Mouse (Mus musculus) macrophage (primary cell): Measurements from ENCODE around the gene Adgrl2. TPM values are rescaled to one million over a fixed set of nuclear protein-coding genes. Genes with fewer than 3 reads are reported as not detected.

Experiments used
- H3K27ac ChIP-seq: fragments of 350-480 bp; formaldehyde crosslinking; 2 replicates; pipeline ENCODE4 v1.9.0; 2021
- H3K36me3 ChIP-seq: fragments of 350-480 bp; formaldehyde crosslinking; 2 replicates; pipeline ENCODE4 v1.9.0; 2021; ENCODE audit errors: inconsistent target
- H3K4me3 ChIP-seq: fragments of 350-480 bp; formaldehyde crosslinking; 2 replicates; pipeline ENCODE4 v1.9.0; 2021; ENCODE audit errors: inconsistent target
- H3K79me2 ChIP-seq: fragments of 350-480 bp; formaldehyde crosslinking; 2 replicates; pipeline ENCODE4 v1.9.0; 2021; ENCODE audit errors: inconsistent target
- WGBS: methylation state at CpG from one replicate; pipeline ENCODE4 v1.1.7; 2026; ENCODE audit warnings: inconsistent platforms; ENCODE audit not compliant: missing documents; 5-methylcytosine and 5-hydroxymethylcytosine counted together
- polyA plus RNA-seq: library from polyadenylated mRNA; stranded (reverse); fragments of 250-400 nt; gene quantifications from 3 replicates; pipeline ENCODE4 v1.2.4, GENCODE M21; 2018; ENCODE audit warnings: inconsistent platforms

Gene Adgrl2
- polyA plus RNA-seq, 1 experiment from 2014 or later, result 26.0 TPM

DNA sequence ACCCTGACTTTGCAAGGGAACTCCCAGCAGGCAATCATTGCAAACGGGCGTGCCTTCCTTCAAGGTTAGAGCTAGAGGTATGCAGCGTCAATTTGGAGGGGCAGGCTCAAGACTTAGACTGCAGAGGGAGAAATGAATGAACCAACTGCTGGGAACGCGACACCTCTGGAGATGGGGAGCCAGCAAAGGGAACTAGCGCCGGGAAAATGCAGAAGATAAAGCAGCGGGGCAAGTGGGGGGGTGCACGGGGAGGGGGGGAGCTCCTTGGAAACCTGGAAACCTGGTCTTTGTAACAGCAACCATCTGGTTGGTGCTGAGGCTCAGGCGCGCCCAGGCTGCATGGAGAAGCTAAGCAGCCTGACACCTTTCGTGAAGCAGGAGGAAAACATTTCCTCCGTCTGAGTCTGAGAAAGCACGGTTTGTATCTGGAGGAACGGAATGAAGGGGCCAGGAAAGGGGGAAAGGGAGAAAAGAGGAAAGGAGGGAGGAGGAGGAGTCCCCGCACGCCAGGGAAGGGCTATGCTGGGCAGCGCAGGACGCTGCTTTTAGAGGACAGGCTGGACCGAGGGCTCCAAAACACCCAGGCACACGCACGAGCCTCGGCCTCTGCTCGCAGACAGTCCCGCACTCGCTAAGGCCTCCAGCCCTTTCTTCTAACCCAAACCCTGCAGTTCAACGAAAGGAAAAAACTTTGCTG lies 3.3 kb downstream of the Adgrl2 start:
- Histone ChIP-seq H3K27ac (peak overlapping the region; percentile 40), H3K79me2 (peaks cover 35% of the 10 kb centered on the region; the same call in 1 of the 2 replicates), H3K4me3 (peak overlapping the region; percentile 65), H3K36me3 (no peaks in the 10 kb centered on the region)
- 2% methylated on average over 25 of the region's 27 CpGs for WGBS

DNA sequence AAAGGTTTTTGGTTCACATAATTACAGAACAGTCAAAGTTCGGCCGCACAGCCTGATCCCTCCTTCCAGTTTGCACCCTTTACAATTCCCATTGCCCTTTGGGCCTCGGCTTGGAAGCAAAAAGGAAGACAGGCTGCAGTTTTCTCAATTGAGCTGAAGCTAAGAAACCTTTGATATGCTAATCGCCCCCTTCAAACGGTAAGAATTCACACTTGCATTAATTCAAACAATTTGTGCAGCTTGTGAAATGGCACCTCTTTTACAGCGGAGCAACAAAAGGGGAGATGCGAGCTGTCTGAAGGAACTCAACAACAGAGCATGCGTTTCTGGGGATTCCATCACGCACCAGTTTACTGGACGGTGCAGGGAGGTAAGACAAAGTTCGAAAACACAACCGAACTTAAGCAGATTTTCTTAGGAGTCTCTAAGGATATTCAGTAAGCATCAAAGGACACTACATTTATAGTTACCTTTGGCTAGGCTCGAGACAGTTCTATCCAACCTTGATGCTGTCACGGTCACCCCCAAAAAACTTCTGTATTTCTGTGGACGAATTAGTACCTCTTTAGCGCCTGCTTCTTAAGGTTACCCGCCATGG lies 4.0 kb downstream of the Adgrl2 start:
- WGBS, result 63% methylated on average over 17 of the region's 17 CpGs
- Histone ChIP-seq H3K79me2 (peaks cover 39% of the 10 kb centered on the region; the same call in 1 of the 2 replicates), H3K4me3 (peak overlapping the region; percentile 65; the same call in 1 of the 2 replicates), H3K27ac (no peak overlapping the region), H3K36me3 (no peaks in the 10 kb centered on the region)

DNA sequence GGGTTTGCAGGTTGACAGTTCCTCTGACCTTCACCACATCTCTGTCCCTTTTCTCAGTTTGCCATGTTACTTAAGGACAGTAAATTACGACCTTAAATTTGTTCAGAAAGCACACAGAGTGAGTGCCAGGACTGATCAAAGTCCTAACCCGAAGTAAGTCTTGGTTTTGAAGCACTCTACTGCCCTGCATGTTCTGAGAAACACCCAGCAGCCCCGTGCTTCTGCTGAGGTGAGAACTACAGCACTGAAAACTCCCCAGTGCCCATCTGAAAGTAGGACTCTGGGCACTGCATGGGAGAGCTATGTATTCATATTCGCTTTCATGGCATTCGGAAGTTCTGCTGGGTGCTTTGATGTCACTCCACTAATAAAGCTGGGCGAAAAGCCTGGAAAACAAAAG lies 6.0 kb downstream of the Adgrl2 start:
- H3K36me3 ChIP-seq, result no peaks in the 10 kb centered on the region
- H3K4me3 ChIP-seq, result no peak overlapping the region
- no peak overlapping the region for H3K27ac ChIP-seq
- H3K79me2 ChIP-seq, result peaks cover 59% of the 10 kb centered on the region; the same call in 1 of the 2 replicates
- 88% methylated on average over 6 of the region's 6 CpGs for WGBS

DNA sequence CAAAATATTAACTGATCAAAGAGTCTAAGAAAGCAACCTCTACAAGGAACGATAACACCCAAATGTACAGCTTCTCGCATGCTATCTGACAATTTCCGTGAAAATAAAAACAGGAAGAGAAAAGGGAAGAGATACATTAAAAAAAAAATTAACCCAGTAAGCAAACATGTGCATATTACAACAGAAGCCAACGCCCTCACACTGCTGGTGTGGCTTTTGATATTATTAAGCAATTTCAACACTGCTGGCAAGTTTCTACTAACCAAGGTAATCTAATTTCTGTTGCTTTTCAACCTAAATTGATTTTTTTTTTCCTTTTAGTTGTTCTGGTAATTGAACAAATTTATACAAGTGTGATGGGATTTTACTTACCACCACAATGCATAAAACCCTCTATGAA lies 8.0 kb downstream of the Adgrl2 start:
- Histone ChIP-seq H3K79me2 (peaks cover 71% of the 10 kb centered on the region; the same call in 1 of the 2 replicates), H3K4me3 (no peak overlapping the region; the same call in 1 of the 2 replicates), H3K36me3 (no peaks in the 10 kb centered on the region), H3K27ac (peak overlapping the region; percentile 37)
- 14% methylated on average over 4 of the region's 4 CpGs for WGBS

DNA sequence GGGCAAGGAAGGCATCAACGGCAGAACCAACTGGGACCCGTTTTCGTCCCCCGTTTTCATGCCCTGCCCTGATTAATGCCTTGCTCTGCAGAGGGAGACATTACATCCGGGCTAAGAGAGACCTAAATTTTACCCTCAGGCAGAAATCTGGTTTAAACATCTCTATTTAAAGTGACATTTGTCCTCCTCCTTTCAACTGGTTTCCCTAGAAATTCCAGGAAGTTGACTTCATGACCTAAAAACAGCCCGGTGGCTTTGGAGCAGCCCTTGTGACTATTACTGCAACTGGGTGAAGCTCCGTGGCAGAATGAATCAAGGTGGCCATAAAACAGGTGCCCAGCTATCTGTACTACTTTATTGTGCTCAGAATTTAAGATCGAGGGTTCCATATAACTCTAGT lies 8.6 kb downstream of the Adgrl2 start:
- Histone ChIP-seq H3K79me2 (peaks cover 70% of the 10 kb centered on the region; the same call in 1 of the 2 replicates), H3K27ac (peak overlapping the region; percentile 37), H3K4me3 (no peak overlapping the region), H3K36me3 (no peaks in the 10 kb centered on the region)
- 74% methylated on average over 8 of the region's 8 CpGs for WGBS

DNA sequence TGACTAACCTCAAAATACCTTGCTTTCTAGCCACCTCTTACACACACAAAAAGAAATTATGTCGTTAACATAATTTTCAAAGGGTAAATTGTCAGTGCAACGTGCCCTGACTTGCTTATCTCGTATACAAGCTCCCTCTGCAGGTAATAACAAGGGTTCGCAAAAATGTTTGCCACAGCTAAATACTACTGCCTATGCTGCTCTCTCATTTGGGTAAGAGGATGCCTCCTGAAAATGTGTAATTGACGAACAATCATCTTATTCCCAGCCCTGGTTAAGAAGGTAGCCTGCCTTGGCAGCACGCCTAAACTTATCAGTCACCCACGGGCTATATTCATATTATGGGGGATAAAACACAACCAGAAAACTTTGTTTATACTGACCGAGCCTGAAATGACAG lies 11.8 kb downstream of the Adgrl2 start:
- Histone ChIP-seq H3K27ac (no peak overlapping the region), H3K79me2 (peaks cover 40% of the 10 kb centered on the region; the same call in 1 of the 2 replicates), H3K4me3 (no peak overlapping the region), H3K36me3 (no peaks in the 10 kb centered on the region)
- 74% methylated on average over 7 of the region's 8 CpGs for WGBS

DNA sequence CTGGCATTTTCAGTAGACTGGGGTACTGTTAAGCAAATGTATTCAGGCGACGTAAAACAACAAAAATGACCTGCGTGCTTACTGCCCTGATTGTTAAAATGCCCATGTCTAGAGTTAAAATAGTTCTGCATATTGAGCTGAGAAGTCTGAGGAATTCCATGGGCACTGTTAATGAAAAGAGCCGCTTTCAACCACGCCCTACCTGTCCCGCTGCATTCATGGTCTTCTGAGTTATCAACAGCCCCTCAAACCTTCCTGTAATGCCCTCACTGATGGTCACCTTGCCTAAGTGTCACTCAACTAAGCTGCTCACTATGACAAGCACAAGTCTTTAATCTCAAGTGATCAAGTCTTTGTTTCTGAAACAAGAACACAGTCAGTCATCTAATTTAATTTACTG lies 12.5 kb downstream of the Adgrl2 start:
- no peak overlapping the region for H3K4me3 ChIP-seq
- H3K79me2 ChIP-seq, result peaks cover 36% of the 10 kb centered on the region; the same call in 1 of the 2 replicates
- no peak overlapping the region for H3K27ac ChIP-seq
- H3K36me3 ChIP-seq, result no peaks in the 10 kb centered on the region
- 96% methylated on average over 6 of the region's 6 CpGs for WGBS

DNA sequence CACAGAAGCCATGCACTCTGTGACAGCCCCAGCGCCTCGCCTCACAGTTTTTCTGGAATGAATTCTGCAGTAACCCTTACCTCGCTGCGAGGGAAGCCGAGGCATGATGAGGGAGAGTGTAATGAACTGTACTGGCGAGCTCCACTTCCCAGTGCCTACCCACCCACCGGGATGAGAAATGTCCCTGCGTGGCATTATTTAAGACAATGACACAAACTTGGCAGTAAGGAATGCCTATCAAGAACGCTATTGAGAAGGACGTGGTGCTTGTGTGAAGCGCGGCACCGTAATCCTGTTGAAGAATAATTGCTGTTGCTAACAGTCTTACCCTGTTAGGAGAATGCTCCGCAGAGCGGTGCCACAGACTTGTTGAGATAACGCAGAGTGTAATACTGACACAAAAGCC lies 13.2 kb downstream of the Adgrl2 start:
- Histone ChIP-seq H3K4me3 (no peak overlapping the region), H3K79me2 (peaks cover 36% of the 10 kb centered on the region; the same call in 1 of the 2 replicates), H3K36me3 (no peaks in the 10 kb centered on the region), H3K27ac (no peak overlapping the region)
- WGBS, result 97% methylated on average over 16 of the region's 16 CpGs

DNA sequence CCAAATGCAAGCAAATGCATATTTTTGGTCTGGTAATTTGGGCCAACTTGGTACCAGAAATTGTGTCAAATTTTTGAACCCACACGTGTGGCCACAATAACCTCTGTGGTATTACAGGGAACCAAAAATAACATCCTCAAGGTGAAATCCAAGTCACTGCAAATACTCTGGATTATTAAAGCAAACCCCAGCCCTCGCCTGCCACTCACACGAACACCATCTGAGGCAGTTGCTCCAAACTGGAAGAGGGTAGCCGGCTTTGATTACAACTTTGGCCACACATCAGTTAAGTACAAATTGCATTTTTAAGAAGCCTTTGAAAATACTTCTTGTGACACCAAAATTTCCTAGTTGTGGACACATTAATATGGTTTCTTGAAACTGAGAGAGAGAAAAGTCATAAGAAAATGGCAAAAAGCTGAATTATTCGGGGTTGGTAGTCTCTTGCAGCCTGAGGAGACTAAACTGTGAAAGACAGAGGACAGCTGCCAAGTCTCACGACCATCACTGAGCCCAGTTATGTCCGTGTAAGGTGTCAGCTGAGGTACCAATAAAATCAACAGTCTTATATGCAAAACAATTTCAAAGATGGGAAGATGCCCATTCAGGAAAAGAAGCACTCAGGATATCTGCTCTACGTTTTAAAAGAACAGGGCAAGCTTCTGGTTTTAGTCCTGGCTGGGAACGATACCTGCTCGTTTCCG lies 18.3 kb downstream of the Adgrl2 start:
- H3K27ac ChIP-seq, result no peak overlapping the region
- no peaks in the 10 kb centered on the region; the same call in 1 of the 2 replicates for H3K79me2 ChIP-seq
- H3K36me3 ChIP-seq, result no peaks in the 10 kb centered on the region
- no peak overlapping the region for H3K4me3 ChIP-seq
- WGBS, result 81% methylated on average over 11 of the region's 11 CpGs

DNA sequence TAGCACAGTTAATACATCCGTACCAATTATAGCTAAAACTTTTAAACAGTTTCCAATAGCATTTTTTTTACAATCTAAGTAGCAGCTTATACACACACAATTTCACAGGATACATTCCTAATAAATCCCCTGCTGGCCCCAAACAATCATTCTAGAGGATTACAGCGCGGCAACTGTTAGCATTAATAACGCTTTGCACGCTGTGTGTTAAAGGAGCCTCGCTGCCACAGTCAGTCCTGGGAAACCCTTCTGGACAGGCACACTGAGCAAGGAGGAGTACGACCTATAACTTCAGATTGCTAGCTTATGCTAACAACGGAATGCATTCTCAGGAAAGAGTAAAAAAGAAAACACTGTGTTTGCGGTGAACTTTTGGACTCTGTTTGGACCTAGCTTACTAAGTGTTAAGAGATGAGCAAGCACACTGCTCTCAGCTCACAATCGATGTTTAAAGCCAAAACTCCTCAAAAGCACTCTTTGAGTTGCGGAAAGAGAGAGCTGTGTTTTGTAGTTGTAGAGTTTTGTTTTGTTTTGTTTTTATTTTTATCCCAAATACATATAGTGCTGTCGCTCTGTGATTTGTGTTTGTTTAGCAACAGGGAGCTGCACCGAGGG lies 25.3 kb downstream of the Adgrl2 start:
- no peak overlapping the region for H3K27ac ChIP-seq
- whole genome bisulfite sequencing, result 98% methylated on average over 11 of the region's 13 CpGs
- H3K36me3 ChIP-seq, result no peaks in the 10 kb centered on the region
- peaks cover 13% of the 10 kb centered on the region; the same call in 1 of the 2 replicates for H3K79me2 ChIP-seq
- no peak overlapping the region for H3K4me3 ChIP-seq

DNA sequence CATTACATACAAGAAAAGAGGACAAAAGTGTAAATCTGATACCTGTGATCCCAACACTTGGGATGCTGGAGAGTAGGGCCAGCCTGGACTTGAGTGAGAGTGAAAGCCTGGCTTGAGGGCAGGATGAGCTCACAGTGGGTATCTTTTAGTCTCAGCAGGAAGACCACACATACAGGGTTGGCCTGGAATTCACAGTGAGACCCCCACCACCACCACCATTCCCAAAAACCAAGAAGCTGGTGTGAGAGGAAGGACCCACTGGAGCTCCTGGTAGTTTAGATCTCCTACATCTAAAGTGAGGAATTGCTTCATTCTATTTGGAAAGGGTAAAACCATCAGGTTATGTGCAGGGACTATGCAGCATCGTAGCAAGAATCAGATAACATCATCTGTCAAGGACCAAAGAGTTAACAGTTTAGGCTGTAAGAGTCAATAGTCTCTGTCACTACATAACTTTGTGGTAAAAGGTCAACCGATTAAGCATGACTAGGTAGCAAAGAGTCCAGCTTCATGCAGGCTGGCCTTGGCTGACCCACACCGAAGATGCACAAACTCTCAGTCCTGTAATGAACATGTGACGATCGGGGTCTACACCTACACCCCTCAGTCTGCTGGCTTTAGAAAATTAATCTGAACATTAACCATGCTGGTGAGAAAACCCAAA lies 26.8 kb downstream of the Adgrl2 start:
- Histone ChIP-seq H3K4me3 (no peak overlapping the region), H3K79me2 (peaks cover 15% of the 10 kb centered on the region; the same call in 1 of the 2 replicates), H3K36me3 (no peaks in the 10 kb centered on the region), H3K27ac (no peak overlapping the region)
- WGBS, result 90% methylated on average over 5 of the region's 5 CpGs

DNA sequence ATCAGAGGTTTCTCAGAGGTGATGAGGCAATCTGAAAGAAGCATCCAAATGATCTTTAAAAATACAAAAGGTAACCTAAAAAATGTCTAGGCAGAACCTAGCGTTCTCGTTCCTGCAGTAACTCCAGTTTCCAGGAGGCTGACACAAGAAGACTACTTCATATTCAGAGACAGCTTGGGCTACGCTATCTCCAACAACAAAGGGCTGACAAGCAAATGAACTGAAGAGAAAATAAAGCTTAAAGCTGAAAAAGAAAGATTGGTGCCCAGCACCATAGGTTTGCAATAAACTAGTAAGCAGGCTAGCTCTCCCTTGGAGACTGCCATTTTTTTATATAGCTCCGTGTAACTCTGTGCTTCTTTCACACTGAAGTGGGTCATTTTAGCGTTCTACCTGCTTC lies 28.7 kb downstream of the Adgrl2 start:
- Histone ChIP-seq H3K4me3 (no peak overlapping the region), H3K27ac (no peak overlapping the region), H3K79me2 (peaks cover 29% of the 10 kb centered on the region; the same call in 1 of the 2 replicates), H3K36me3 (no peaks in the 10 kb centered on the region)
- WGBS, result 84% methylated on average over 5 of the region's 5 CpGs

DNA sequence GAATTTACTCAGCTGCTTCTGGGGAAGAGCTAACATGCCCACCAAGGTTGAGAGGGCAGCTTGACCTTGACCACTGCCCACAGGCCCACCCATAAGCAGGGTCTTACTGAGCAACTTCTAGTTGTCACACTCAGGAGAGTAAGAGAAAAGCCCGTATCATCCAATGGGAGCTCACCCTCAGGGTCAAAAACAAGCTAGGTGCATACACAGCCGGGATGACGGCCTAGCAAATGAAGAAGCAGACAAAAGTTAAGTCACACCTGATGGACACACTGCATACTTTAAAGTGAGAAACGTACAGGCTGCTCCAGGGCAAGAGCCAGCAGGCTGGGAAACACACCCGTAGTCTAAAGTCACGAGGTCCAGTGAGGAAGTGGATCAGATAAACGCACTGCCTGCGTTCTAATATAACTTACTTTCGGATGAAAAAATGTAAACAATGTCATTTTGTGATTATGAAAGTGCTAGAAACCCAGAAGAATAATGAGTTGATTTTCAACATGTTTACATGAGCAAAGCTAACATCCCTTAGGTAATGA lies 29.5 kb downstream of the Adgrl2 start:
- Histone ChIP-seq H3K36me3 (no peaks in the 10 kb centered on the region), H3K27ac (no peak overlapping the region)
- WGBS, result 88% methylated on average over 9 of the region's 9 CpGs

DNA sequence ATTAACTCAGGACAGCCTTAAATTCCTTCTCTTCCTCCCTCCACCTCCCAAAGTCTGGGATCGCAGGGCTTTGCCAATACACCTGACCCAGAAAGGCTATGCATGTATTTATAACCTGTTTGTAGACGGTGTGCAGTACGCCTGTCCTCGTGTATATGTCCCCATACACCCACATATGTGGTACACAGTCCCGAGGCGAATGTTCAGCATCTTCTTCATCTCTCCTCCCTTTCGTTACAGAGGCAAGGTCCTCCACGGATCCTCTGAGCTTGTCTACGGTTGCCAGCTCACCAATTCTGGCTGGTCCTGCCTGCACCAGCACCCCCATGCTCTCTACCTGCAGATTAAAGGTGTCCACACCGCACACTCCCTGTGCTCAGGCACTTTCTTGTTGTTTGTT lies 30.1 kb downstream of the Adgrl2 start:
- Histone ChIP-seq H3K36me3 (no peaks in the 10 kb centered on the region), H3K4me3 (no peak overlapping the region), H3K27ac (no peak overlapping the region), H3K79me2 (peaks cover 30% of the 10 kb centered on the region; the same call in 1 of the 2 replicates)
- WGBS, result 91% methylated on average over 10 of the region's 10 CpGs

More for the DNA sequence above, 29.5 kb downstream of the Adgrl2 start:
- H3K4me3 ChIP-seq, result no peak overlapping the region
- H3K79me2 ChIP-seq, result peaks cover 27% of the 10 kb centered on the region; the same call in 1 of the 2 replicates
